Mouse (Mus musculus): ENCODE measurements around the gene Gpr173.

- TF ChIP-seq POLR2A (IDR thresholded peaks at IDR 0.05; ENCODE audit: low read depth, low read length) (no peak), CTCF (IDR thresholded peaks at IDR 0.05; ENCODE audit: extremely low read depth, insufficient read length, insufficient replicate concordance, low read depth, low read length) (no peak)
Observed at GRCm38 (mm10) chrX:152306224-152306623, 62.3 kb downstream of the Gpr173 start.
